Mouse (Mus musculus): Measurements from ENCODE around the gene Adrm1.

DNA sequence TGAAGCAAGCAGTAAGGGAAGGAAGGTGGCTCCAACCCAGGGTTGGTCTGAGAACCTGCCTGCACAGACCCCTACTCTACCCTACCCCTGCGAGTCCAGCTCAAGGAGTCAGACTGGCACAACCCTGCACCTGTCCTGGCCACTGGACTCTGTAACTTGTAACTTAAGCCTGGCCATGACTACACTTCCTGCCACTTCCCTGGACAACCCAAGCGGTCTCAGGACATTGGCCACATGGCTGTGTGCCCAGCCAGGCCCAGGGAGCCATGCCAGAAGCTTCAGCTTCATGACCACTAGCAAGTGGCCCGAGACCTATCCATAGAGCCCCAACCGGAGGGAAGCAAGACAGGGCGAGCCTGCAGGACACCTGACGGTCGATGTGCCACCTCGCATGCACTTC, 46.3 kb downstream of the Adrm1 start:
- TF ChIP-seq CTCF (IDR thresholded peaks at IDR 0.05; ENCODE audit: extremely low read depth, insufficient read length, insufficient replicate concordance, low read depth, low read length) (no peak), POLR2A (IDR thresholded peaks at IDR 0.05; ENCODE audit: low read depth, low read length) (no peak)
